In the genomic region with DNA sequence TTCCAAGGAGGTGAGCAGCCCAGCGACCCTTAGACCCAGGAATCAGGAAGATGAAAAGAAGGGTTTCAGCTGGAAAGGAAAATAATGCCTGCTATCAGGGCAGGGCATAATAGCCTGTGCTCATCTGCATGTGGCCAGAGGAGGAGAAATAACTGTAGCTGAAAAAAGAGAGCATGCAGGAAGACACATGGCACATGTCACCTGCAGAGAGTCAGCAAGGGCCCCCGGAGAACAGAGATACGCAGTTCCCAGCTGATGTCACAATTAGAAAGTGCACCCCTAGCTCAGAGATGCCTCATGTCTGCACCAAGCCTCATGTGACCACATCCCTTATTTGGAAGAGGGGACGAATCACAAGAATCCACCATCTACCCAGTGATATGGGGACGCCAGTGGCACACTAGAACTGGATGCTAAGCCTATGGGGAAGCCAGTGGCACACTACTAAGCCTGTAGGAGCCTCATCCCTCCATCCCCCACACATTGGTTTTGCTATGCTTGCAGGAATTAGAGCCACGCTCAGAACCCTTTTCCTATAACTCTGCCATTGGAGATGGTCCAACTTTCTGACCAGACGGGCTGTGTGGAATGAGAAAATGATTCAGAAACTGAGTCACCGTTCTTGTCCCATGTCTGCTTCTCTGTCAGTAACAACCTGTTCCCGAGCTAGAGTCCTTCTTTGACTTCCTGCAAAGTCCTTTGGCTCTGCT, we compare ENCODE assay signal across 14 mouse cellular contexts. TPM values are rescaled to one million over a fixed set of nuclear protein-coding genes. Genes with fewer than 3 reads are reported as not detected.
A peak's percentile ranks its signal among the peaks of the same experiment; 100 is the strongest.
DNase-seq lines count a peak whose midpoint lies in the region; ATAC-seq and TF ChIP-seq lines count a peak whose summit lies in the region.
"Had no signal": no experiment of that assay in that cellular context is flagged by ENCODE, and none has a peak within 500 bp of the region (broad histone marks: within the 10 kb centered on the region; RNA-seq: fewer than 3 reads in every experiment).

No protein-coding gene starts in this region.

- intact Hi-C loops in heart, adult 2 months (cut with DNase I): no loop called here

- H3K27me3 ChIP-seq in heart, embryonic 12.5 days (replicated peaks): no peaks in the 10 kb centered on the region
- H3K27me3 ChIP-seq in heart, adult 2 months (ENCODE audit: control insufficient read depth, insufficient read depth, low read length): no peaks in the 10 kb centered on the region
- peaks cover 73% of the 10 kb centered on the region for H3K27me3 ChIP-seq in megakaryocyte, embryonic 14.5 days (replicated peaks)
- no peaks in the 10 kb centered on the region for H3K27me3 ChIP-seq in forebrain, embryonic 11.5 days (ENCODE audit: control insufficient read depth, insufficient read depth, low read length)
- H3K27me3 ChIP-seq: hindbrain, embryonic 12.5 days; midbrain, embryonic 13.5 days had no signal

- WGBS in heart, embryonic 12.5 days: 38% methylated on average over 9 of the region's 9 CpGs
- 53% methylated on average over 9 of the region's 9 CpGs for WGBS in heart, adult 2 months
- WGBS in forebrain, embryonic 11.5 days: 88% methylated on average over 9 of the region's 9 CpGs

- H3K4me2 ChIP-seq in heart, embryonic 12.5 days: 0 out of 2 replicates have a peak overlapping the region, but pooled peaks have one; percentile 1
- H3K4me2 ChIP-seq in forebrain, embryonic 11.5 days (ENCODE audit: low read depth, low read length, severe bottlenecking): no peak overlapping the region
- H3K4me2 ChIP-seq: hindbrain, embryonic 12.5 days; midbrain, embryonic 13.5 days had no signal

- DNase-seq in heart, adult 2 months: no peak
- DNase-seq in MN1 (ENCODE audit: low spot score): peak; percentile 59
- DNase-seq in forebrain, embryonic 11.5 days (ENCODE audit: low spot score): no peak
- no peak for DNase-seq in cerebellum, adult 9-10 months
- DNase-seq: kidney, adult 2 months; layer of hippocampus, adult 9-11 months; lung, adult 18-20 months had no signal

- no peak for TF ChIP-seq EP300 in heart, adult 2 months (IDR thresholded peaks at IDR 0.05; ENCODE audit: insufficient read depth, low read depth, low read length)

- H3K4me1 ChIP-seq in heart, embryonic 12.5 days (replicated peaks): peaks cover 36% of the 10 kb centered on the region
- H3K4me1 ChIP-seq in heart, adult 2 months (ENCODE audit: control insufficient read depth, insufficient read depth, low read length): peaks cover 11% of the 10 kb centered on the region
- peaks cover 48% of the 10 kb centered on the region for H3K4me1 ChIP-seq in megakaryocyte, embryonic 14.5 days
- H3K4me1 ChIP-seq in forebrain, embryonic 11.5 days (replicated peaks; ENCODE audit: control insufficient read depth, insufficient read depth, low read length): no peaks in the 10 kb centered on the region
- H3K4me1 ChIP-seq: midbrain, embryonic 13.5 days had no signal

- TF ChIP-seq CTCF in heart, adult 2 months (IDR thresholded peaks at IDR 0.05): no peak

- H3K79me2 ChIP-seq in heart, adult 2 months (replicated peaks; ENCODE audit: control insufficient read depth, insufficient read depth, low read length): no peaks in the 10 kb centered on the region

- no peak overlapping the region for H3K9ac ChIP-seq in heart, embryonic 12.5 days
- no peak overlapping the region for H3K9ac ChIP-seq in heart, adult 2 months (ENCODE audit: low read depth, low read length)
- H3K9ac ChIP-seq in forebrain, embryonic 11.5 days (ENCODE audit: low read length): no peak overlapping the region
- H3K9ac ChIP-seq: hindbrain, embryonic 12.5 days; midbrain, embryonic 13.5 days had no signal

- no peaks in the 10 kb centered on the region for H3K36me3 ChIP-seq in heart, embryonic 12.5 days
- no peaks in the 10 kb centered on the region for H3K36me3 ChIP-seq in heart, adult 2 months (ENCODE audit: control insufficient read depth, insufficient read depth, low read length)
- peaks cover 3% of the 10 kb centered on the region for H3K36me3 ChIP-seq in megakaryocyte, embryonic 14.5 days (replicated peaks; ENCODE audit: low read length)
- H3K36me3 ChIP-seq in forebrain, embryonic 11.5 days (ENCODE audit: control insufficient read depth, insufficient read depth, low read length): no peaks in the 10 kb centered on the region
- H3K36me3 ChIP-seq: hindbrain, embryonic 12.5 days; midbrain, embryonic 13.5 days had no signal

- no peak for TF ChIP-seq POLR2A in heart, adult 2 months (IDR thresholded peaks at IDR 0.05; ENCODE audit: insufficient read depth, low read depth, low read length)

- H3K9me3 ChIP-seq in heart, embryonic 12.5 days (replicated peaks): 0 out of 2 replicates have a peak, but pooled peaks cover 3% of the 10 kb centered on the region
- peaks cover 32% of the 10 kb centered on the region for H3K9me3 ChIP-seq in megakaryocyte, embryonic 14.5 days
- no peaks in the 10 kb centered on the region for H3K9me3 ChIP-seq in forebrain, embryonic 11.5 days (ENCODE audit: control insufficient read depth, low read length)
- H3K9me3 ChIP-seq: hindbrain, embryonic 12.5 days had no signal

- no peak overlapping the region for H3K4me3 ChIP-seq in heart, embryonic 12.5 days
- no peak overlapping the region for H3K4me3 ChIP-seq in heart, adult 2 months
- H3K4me3 ChIP-seq in megakaryocyte, embryonic 14.5 days (replicated peaks): peak overlapping the region; percentile 54
- no peak overlapping the region for H3K4me3 ChIP-seq in forebrain, embryonic 11.5 days (ENCODE audit: low read depth, low read length)
- H3K4me3 ChIP-seq: erythroblast, embryonic 14.5 days; hindbrain, embryonic 12.5 days; midbrain, embryonic 13.5 days had no signal

- no peak for ATAC-seq in heart, embryonic 12.5 days (ENCODE audit: insufficient number of reproducible peaks, low FRiP score)
- no peak for ATAC-seq in megakaryocyte, adult 5-6 weeks (ENCODE audit: poor library complexity, severe bottlenecking)
- ATAC-seq in megakaryocyte-erythroid progenitor cell, adult 5-6 weeks (replicated peaks; ENCODE audit: low FRiP score, low TSS enrichment, poor library complexity, severe bottlenecking): peak; percentile 25; the same call in 1 of the 2 replicates
- ATAC-seq in forebrain, embryonic 11.5 days (replicated peaks; ENCODE audit: low FRiP score): no peak
- ATAC-seq: midbrain, embryonic 13.5 days had no signal

- H3K27ac ChIP-seq in heart, embryonic 12.5 days (ENCODE audit: poor library complexity, severe bottlenecking): 0 out of 2 replicates have a peak overlapping the region, but pooled peaks have one; percentile 22
- no peak overlapping the region for H3K27ac ChIP-seq in heart, adult 2 months
- no peak overlapping the region for H3K27ac ChIP-seq in forebrain, embryonic 11.5 days (ENCODE audit: low read depth, low read length)
- H3K27ac ChIP-seq: hindbrain, embryonic 12.5 days; midbrain, embryonic 13.5 days had no signal

RNA-seq across cellular contexts. Expression of a gene that starts 21.4 kb away (rescaled TPM):
- polyA plus RNA-seq in heart, embryonic 12.5 days (2016; fragmentation: Nextera tagmentation; extraction: Ambion mirVana): 227 and 231 TPM in 2 replicates
- total RNA-seq in heart, adult 2 months (2021): 100 to 1,000 TPM; 270 to 286 TPM
- polyA plus RNA-seq in heart, adult 2 months (2012; rRNA removed): 155 and 205 TPM in 2 replicates
- 5.6 TPM in 1 of 2 replicates, not detected in the other for polyA plus RNA-seq in megakaryocyte, embryonic 14.5 days (2012; ENCODE audit: insufficient read depth, low replicate concordance)
- 0.71 and 1.0 TPM in 2 replicates for total RNA-seq in megakaryocyte, adult 5-6 weeks (2015)
- 2.1 and 2.6 TPM in 2 replicates for total RNA-seq in megakaryocyte, adult 5-6 weeks (2017)
- total RNA-seq in megakaryocyte-erythroid progenitor cell, adult 5-6 weeks (2014; fragmentation: Nextera tagmentation): 10.2 and 19.6 TPM in 2 replicates
- 7.1 and 8.0 TPM in 2 replicates for total RNA-seq in megakaryocyte-erythroid progenitor cell, adult 5-6 weeks (2017)
- 4.2 and 4.7 TPM in 2 replicates for polyA plus RNA-seq in forebrain, embryonic 11.5 days (2014; fragmentation: Nextera tagmentation; extraction: Ambion mirVana)

Comparison
In these comparisons a context has a peak if more than half of its experiments do, and no peak if none do; other contexts are left out.
1. RNA of a gene that starts 21.4 kb away (polyA plus RNA-seq): 227 to 231 TPM in heart, embryonic 12.5 days and 155 to 205 TPM in heart, adult 2 months; 5.6 TPM in megakaryocyte, embryonic 14.5 days and 4.2 to 4.7 TPM in forebrain, embryonic 11.5 days; every median in the first group is over 10 times any median in the second.